Mouse (Mus musculus) heart, postnatal 0 days (tissue): ENCODE measurements around the gene Zscan21.

ENCODE experiments used
- CTCF ChIP-seq: IDR thresholded peaks from 2 replicates; pipeline ENCODE4 v1.5.1; 2016; ENCODE audit warnings: antibody characterized with exemption, control low read depth, low read depth
- EP300 ChIP-seq: IDR thresholded peaks from 2 replicates; pipeline ENCODE4 v1.6.1; 2016; ENCODE audit warnings: antibody characterized with exemption, low read depth

GRCm38 (mm10) chr5:138073803-138074202, 42.9 kb upstream of the Zscan21 start:
- TF ChIP-seq CTCF (no peak), EP300 (no peak)
